Mouse (Mus musculus) thymus, adult 2 months (tissue): ENCODE data around the gene Smyd1. TPM values are rescaled to one million over a fixed set of nuclear protein-coding genes. Genes with fewer than 3 reads are reported as not detected.

Source experiments
- DNase-seq: peaks from one replicate; pipeline ENCODE4 v3.0.0; 2021
- H3K27ac ChIP-seq: fragments of 200-500 bp; 2 replicates; pipeline ENCODE4 v1.5.1; 2012; ENCODE audit warnings: low read length, control low read depth; ENCODE audit not compliant: control insufficient read depth, insufficient read depth
- H3K27me3 ChIP-seq: fragments of 200-500 bp; 2 replicates; pipeline ENCODE4 v1.6.1; 2012; ENCODE audit warnings: mild to moderate bottlenecking, low read length, moderate library complexity, mixed read lengths; ENCODE audit not compliant: control insufficient read depth, insufficient read depth
- H3K36me3 ChIP-seq: fragments of 200-500 bp; 2 replicates; pipeline ENCODE4 v1.6.1; 2012; ENCODE audit warnings: mild to moderate bottlenecking, low read length, moderate library complexity; ENCODE audit not compliant: control insufficient read depth, insufficient read depth
- H3K4me1 ChIP-seq: fragments of 200-500 bp; replicated peaks from 2 replicates; pipeline ENCODE4 v1.6.1; 2012; ENCODE audit warnings: low read length; ENCODE audit not compliant: control insufficient read depth, insufficient read depth
- H3K4me3 ChIP-seq: fragments of 200-500 bp; 2 replicates; pipeline ENCODE4 v1.5.1; 2012; ENCODE audit warnings: mild to moderate bottlenecking, low read length, control low read depth, moderate library complexity; ENCODE audit not compliant: control insufficient read depth, insufficient read depth
- CTCF ChIP-seq: fragments of 200-500 bp; IDR thresholded peaks from 2 replicates; pipeline ENCODE4 v1.5.1; 2012; ENCODE audit warnings: mild to moderate bottlenecking, control low read depth, low read length, moderate library complexity, borderline replicate concordance; ENCODE audit not compliant: control insufficient read depth, poor library complexity, insufficient read depth; ENCODE audit errors: extremely low read depth
- POLR2A ChIP-seq: fragments of 200-500 bp; IDR thresholded peaks from 2 replicates; pipeline ENCODE4 v1.6.1; 2012; ENCODE audit warnings: mild to moderate bottlenecking, low read length, control low read depth, moderate library complexity; ENCODE audit not compliant: control insufficient read depth, poor library complexity, insufficient read depth; ENCODE audit errors: extremely low read depth
- WGBS: fragments of 180-500 bp; shearing (Covaris S2); methylation state at CpG from one replicate; pipeline ENCODE4 v1.1.7; 2018; 5-methylcytosine and 5-hydroxymethylcytosine counted together
- polyA plus RNA-seq: library from polyadenylated mRNA; depleted of rRNA; stranded (reverse); fragments of >200 nt; gene quantifications from 2 replicates; pipeline ENCODE4 v1.2.3, GENCODE M21; 2012

The Smyd1 gene
- polyA plus RNA-seq, 1 experiment, result 15.1 TPM

- WGBS, result 89% methylated on average over 6 of the region's 6 CpGs
- Histone ChIP-seq H3K36me3 (no peaks in the 10 kb centered on the region), H3K4me1 (no peaks in the 10 kb centered on the region), H3K27ac (no peak overlapping the region), H3K27me3 (no peaks in the 10 kb centered on the region), H3K4me3 (no peak overlapping the region)
- TF ChIP-seq CTCF (no peak), POLR2A (no peak)
- no peak for DNase-seq
Measured at GRCm38 (mm10) chr6:71193151-71193740, 128.8 kb downstream of the Smyd1 start.

- no peaks in the 10 kb centered on the region for H3K4me1 ChIP-seq
- TF ChIP-seq CTCF, result no peak
- no peak for TF ChIP-seq POLR2A
- H3K36me3 ChIP-seq, result no peaks in the 10 kb centered on the region
- no peak overlapping the region for H3K4me3 ChIP-seq
- no peak overlapping the region for H3K27ac ChIP-seq
- WGBS, result 98% methylated on average over 2 of the region's 2 CpGs
- no peaks in the 10 kb centered on the region for H3K27me3 ChIP-seq
- DNase-seq, result no peak
Measured at GRCm38 (mm10) chr6:71190501-71190900, 131.5 kb downstream of the Smyd1 start.

DNA sequence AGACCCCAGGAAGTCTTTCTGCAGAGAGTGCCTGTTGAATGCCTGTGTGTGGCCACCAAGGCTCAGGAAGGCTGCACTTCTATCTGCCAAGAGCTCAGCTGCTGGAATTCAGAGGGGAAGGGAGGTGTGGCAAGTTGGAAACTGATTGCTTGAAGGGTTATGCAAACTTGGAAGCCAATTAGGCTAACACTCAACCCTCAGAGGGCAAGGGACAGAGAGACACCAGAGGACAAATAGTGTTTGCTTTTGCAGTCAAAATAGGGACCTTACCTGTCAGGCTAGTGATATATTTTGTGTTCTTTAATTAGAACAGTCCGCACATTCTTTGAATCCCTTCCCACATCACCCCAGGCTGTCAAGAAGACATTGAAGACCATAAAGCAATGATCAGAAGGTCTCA lies 132.5 kb downstream of the Smyd1 start:
- H3K4me1 ChIP-seq, result no peaks in the 10 kb centered on the region
- no peak overlapping the region for H3K27ac ChIP-seq
- H3K27me3 ChIP-seq, result no peaks in the 10 kb centered on the region
- TF ChIP-seq POLR2A (no peak), CTCF (no peak)
- WGBS, result 88% methylated on average over 1 of the region's 1 CpGs
- H3K4me3 ChIP-seq, result no peak overlapping the region
- no peaks in the 10 kb centered on the region for H3K36me3 ChIP-seq
- no peak for DNase-seq

DNA sequence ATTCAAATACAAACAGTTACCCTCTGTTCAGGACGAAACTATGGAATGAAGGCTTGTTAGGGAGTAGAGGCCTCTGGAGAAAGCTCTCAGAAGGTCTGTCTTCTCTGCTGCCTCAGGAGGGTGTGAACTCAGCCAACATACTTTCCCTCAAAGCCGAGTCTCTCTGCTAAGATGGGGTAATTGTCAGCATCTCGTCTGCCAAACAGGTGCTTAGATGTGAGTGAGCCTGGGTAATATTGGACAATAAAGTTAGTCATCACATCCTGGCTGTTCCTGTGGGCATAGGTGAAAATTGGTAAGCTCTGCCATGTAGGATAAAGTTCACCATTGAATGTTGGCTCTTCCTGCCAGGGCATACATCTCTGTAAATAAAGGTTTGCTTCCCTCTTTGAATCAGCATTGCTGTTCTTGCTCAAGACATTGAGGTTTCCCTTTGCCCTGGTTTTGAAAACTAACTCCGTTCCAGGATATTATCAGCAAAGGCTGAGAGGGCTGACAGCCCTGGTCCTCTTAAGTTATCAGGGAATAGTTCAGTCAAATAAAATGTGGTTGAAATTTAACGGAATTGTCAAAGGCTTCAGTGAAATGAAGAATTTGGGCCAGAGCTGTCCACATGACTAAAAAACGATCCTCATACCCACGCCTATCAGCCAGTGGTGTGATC lies 137.0 kb downstream of the Smyd1 start:
- TF ChIP-seq POLR2A, result no peak
- no peak for TF ChIP-seq CTCF
- H3K4me1 ChIP-seq, result no peaks in the 10 kb centered on the region
- H3K4me3 ChIP-seq, result no peak overlapping the region
- no peak overlapping the region for H3K27ac ChIP-seq
- DNase-seq, result no peak
- H3K36me3 ChIP-seq, result no peaks in the 10 kb centered on the region
- WGBS, result 91% methylated on average over 7 of the region's 7 CpGs
- H3K27me3 ChIP-seq, result no peaks in the 10 kb centered on the region

- no peak for DNase-seq
- 88% methylated on average over 1 of the region's 1 CpGs for WGBS
- no peak overlapping the region for H3K27ac ChIP-seq
- H3K36me3 ChIP-seq, result no peaks in the 10 kb centered on the region
- H3K4me1 ChIP-seq, result no peaks in the 10 kb centered on the region
- no peaks in the 10 kb centered on the region for H3K27me3 ChIP-seq
- no peak for TF ChIP-seq POLR2A
- no peak for TF ChIP-seq CTCF
- no peak overlapping the region for H3K4me3 ChIP-seq
Measured at GRCm38 (mm10) chr6:71180596-71180995, 141.4 kb downstream of the Smyd1 start.

DNA sequence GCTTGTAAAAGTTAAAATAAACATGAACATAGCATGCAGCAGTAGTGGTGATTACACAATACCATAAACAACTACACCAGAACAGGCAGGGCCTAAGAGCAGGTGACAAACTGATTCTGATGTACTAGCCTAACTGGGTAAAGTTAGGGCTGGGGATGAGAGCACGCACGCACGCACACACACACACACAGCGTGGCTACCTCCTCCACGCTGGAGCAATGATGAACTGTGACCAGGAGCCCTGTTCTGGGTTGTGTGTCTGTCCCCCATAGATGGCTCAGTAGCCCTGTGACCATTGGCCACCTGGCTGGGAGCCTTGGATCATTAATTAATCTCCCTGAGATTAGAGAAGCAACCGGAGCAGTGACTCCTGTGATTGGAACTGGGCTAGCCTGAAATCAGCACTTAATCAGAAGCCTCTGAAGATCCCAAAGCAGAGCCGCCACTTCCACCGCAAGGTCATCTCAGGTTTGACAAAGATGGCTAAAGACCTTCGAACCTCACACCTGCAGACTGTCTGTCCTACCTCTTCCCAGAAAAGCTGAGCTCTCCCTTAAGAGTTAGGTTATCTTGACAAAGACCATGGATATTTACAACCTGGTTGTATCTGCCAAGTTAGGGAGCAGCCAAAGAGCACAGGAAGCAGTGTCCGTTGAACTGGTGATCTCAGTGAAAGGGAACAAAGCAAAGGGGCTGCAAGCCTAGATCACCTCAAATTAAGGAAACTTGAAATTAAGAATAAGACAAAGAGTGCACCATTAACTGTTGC lies 149.0 kb downstream of the Smyd1 start:
- no peaks in the 10 kb centered on the region for H3K36me3 ChIP-seq
- no peaks in the 10 kb centered on the region for H3K4me1 ChIP-seq
- no peak overlapping the region for H3K27ac ChIP-seq
- H3K4me3 ChIP-seq, result no peak overlapping the region
- TF ChIP-seq CTCF (no peak), POLR2A (no peak)
- H3K27me3 ChIP-seq, result no peaks in the 10 kb centered on the region
- no peak for DNase-seq
- WGBS, result 94% methylated on average over 10 of the region's 10 CpGs
